Mouse (Mus musculus) thymus, postnatal 25 days (tissue): ENCODE measurements around the gene Diaph3.
"Not testable (repeated sequence)": the region's sequence is repeated elsewhere in the genome, so short reads cannot be mapped to it uniquely, and the experiment has no call there.

Experiments
- DNase-seq: peaks from one replicate; pipeline ENCODE4 v3.0.0; 2022

The Diaph3 gene

GRCm38 (mm10) chr14:86727538-86728045, 413.4 kb downstream of the Diaph3 start:
- DNase-seq, result no peak

DNA sequence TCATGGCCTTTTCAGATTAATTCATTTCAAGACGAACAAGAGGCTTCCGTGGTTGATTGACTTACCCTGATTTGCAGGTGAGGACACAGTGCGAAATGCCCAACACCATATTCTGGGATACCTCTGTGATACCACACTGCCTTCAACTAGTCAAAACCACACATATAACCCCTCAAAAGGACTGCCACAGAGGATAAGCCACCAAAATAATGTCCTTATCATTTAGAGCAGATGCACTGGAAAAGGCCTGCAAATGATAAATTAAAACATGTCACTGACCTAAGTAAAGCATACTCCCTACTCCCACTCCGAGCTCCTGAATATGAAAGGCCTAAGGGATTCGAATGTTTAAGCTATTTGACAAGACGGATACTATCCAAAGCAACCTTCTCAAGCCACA, 419.3 kb downstream of the Diaph3 start:
- no peak for DNase-seq

- DNase-seq, result no peak
These were observed 420.0 kb downstream of the Diaph3 start for GRCm38 (mm10) chr14:86721082-86721481.

DNA sequence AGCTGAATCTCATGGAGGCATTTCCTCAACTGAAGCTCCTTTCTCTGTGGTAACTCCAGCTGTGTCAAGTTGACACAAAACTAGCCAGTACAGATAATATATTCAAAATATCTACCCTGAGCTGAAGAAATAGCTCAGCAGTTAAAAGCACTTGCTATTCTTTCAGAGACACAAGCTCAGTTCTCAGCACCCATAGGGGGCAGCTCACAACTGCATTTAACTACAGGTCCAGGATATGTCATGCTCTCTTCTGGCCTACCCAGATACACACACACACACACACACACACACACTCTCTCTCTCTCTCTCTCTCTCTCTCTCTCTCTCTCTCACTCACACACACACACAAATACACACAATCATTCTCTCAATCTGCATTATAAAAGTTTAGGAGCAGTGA, 420.6 kb downstream of the Diaph3 start:
- DNase-seq, result not testable (repeated sequence)

DNA sequence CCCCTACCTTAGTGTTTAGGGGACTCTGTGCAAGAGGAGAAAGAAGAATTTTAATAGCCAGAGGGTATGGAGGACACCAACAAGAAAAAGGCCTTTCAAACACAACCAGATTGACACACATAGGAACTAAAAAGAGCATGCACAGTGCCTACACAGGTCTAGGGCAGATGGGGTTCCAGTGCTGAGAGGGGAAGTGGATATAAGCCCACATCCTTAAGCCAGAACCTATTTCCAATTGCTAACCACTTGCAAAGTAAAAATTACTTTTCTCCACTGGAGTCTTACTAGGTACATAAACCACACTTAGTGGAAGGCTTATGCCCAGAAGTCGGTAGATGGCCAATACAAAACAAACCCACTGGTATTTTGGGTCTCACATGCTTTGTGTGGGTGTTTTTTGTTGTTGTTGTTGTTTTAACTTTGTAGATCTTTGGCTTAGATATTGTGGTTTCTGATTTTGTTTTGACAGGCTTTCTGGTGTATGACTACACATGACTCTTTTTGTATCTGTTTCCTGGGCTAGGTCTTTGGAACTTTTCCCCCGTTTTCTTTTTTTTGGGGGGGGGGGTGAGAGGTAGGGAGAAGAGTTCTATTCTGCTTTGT, 426.8 kb downstream of the Diaph3 start:
- DNase-seq, result no peak

- no peak for DNase-seq
These were observed 437.0 kb downstream of the Diaph3 start for GRCm38 (mm10) chr14:86704080-86704479.

GRCm38 (mm10) chr14:86701145-86701544, 439.9 kb downstream of the Diaph3 start:
- DNase-seq, result no peak

DNA sequence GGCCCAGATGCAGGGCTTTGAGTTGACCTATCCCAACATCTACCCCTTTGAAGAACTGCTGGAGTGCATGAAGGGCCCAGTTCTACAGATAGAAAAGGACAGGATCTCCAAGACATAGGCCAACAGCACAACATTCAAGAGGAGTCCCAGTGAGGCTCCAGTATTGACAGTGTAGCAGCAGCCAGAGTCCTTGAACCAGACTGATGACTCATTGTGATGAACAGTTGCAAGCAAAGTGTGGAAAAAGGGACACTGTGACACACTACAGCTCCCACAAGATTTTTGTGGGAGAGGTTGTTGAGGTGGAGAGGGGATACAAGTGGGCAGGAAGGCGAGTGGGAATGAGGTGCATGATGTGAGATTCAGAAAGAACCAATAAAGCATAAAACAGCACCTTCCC, 443.1 kb downstream of the Diaph3 start:
- no peak for DNase-seq

DNA sequence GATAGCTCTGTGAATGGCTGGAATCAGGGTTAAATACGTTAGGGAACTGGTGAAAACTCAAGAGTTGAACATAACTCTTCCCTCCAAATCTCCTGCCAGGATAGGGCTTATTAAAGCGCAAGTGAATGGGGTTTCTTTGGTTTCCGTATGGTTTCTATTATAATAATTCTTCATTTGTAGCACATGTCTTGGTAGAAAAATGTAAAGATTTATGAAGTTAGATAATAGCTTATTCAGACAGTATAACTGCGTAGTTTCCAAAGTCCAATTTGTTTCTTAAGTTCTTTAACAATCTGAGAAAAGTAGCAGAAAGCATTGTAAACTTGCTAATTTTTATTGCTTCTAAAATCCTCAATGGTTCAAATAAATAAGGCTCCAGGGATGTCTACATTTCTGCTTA, 448.3 kb downstream of the Diaph3 start:
- DNase-seq, result no peak

DNA sequence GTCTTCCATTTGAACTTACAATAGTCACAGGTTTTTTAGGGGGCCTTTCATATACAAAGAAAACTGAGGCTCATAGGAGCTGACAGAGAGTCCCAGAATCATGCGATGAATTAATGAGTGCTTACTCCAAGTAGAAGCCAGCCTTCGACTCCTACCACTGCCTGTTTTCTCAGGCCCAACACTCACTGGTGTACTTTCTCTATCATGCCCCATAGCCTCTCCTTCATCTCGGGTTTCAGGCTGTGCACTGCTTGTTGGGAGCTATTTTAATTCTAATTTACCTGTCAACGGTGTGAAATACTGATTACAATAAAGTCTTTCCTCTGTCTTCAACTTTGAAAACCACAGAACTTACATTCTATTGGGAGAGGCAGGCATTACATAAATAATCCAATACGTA, 449.7 kb downstream of the Diaph3 start:
- DNase-seq, result no peak

GRCm38 (mm10) chr14:86684585-86685503, 456.2 kb downstream of the Diaph3 start:
- DNase-seq, result no peak

DNA sequence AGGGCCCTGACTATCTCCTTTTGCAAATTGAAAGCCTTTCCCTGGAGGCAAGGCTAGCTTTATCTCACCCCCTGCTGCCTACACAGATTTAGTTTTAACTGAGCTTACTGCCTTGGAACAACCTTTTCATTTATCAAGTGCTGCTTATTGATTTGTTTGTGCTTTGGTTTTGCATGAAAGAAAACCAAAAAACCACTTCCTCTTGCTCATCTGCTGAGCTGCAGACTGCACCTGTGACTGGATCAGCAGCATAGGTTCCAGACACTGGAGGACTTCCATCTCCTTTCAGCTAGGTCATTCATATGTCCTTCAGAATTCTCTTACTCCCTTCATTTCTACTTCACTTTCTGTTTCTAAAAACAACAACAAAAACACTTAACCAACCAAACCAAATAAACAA, 459.1 kb downstream of the Diaph3 start:
- peak; percentile 10 for DNase-seq

DNA sequence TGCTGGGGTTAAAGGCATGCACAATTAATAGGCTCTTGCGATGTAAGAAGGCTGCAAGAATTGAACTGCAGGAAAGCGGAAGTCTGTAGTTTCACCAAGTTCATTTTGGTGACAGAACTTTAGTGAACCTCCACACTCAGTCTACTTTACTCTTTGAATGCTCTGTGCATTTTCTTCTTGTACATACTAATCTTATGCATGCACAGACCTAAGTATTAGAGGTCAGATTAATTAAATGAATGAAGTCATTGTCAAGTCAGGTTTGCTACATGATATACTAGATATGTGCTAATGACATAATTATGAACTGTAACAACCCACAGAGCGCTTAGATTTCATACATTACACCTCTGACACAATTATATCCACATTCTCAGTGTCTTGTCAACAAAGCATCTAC, 462.0 kb downstream of the Diaph3 start:
- DNase-seq, result no peak

- DNase-seq, result no peak
These were observed 462.8 kb downstream of the Diaph3 start for GRCm38 (mm10) chr14:86678179-86678780.

- DNase-seq, result no peak
These were observed 464.0 kb downstream of the Diaph3 start for GRCm38 (mm10) chr14:86677015-86677414.

- no peak for DNase-seq
These were observed 465.7 kb downstream of the Diaph3 start for GRCm38 (mm10) chr14:86675314-86675713.

GRCm38 (mm10) chr14:86662846-86663245, 478.2 kb downstream of the Diaph3 start:
- DNase-seq, result no peak

DNA sequence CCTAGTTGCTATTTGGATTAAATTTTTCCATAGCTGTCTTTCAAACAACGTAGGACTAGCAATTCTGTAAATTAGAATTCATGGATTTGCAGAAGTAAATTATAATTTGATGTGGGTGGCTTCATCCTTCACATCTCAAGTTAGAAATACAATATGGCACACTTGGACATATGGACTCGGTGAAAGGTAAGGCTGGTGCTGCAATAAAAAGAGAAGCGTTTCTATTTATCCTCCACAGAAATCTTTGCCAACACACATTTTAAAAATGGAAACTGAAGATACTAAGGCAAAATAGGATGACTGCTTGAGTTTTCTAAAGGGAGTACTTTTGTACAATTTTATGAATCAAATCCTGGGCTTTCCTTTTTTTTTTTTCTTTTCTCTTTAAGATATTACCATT, 480.5 kb downstream of the Diaph3 start:
- DNase-seq, result no peak

DNA sequence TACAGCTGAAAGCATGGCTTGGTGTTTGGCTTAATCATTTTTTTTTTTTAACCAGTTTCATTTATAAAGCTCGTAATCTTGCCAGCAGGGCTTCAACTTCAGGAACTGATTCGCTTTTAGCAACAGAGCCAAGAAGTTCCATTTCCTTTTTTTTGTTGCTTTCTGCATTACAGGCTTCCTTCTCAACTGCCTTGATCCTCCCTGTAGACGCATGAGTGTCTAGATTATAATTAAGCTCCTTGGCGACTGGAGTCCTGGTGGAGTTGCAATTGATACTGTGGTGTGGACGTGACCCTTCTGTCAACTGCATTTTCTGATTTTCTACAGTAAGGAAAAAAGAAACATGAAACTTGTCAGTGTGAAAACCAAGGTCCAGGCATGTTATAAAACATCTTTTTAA, 484.8 kb downstream of the Diaph3 start:
- no peak for DNase-seq

- no peak for DNase-seq
These were observed 494.4 kb downstream of the Diaph3 start for GRCm38 (mm10) chr14:86646499-86647120.

- no peak for DNase-seq
These were observed 498.2 kb downstream of the Diaph3 start for GRCm38 (mm10) chr14:86642831-86643241.

- DNase-seq, result no peak
These were observed 499.2 kb downstream of the Diaph3 start for GRCm38 (mm10) chr14:86641839-86642238.

- DNase-seq, result no peak
These were observed 500.9 kb downstream of the Diaph3 start for GRCm38 (mm10) chr14:86640086-86640485.
